Mouse (Mus musculus): Measurements from ENCODE around the gene Eprs.

Gene Eprs

GRCm38 (mm10) chr1:185363526-185364182, 810 bp downstream of the Eprs start:
- DNase-seq = peak; percentile 62

DNA sequence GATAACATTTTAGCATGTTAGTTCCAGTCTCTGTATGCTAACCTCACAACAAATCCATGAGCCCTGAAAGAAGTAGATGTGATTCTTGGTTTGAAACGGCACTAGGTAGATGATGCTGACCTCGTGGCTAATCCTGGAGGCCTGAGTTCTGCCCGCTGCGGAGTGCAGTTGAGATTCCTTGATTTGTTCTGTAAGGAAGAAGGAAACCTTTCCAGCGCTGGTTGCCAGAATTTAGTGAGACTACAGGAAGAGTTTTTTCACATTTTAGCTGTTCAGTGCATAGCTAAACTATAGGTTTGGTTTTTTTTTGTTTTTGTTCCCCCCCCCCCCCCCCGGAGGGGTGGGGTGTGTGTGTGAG, 1.3 kb downstream of the Eprs start:
- DNase-seq = no peak

DNA sequence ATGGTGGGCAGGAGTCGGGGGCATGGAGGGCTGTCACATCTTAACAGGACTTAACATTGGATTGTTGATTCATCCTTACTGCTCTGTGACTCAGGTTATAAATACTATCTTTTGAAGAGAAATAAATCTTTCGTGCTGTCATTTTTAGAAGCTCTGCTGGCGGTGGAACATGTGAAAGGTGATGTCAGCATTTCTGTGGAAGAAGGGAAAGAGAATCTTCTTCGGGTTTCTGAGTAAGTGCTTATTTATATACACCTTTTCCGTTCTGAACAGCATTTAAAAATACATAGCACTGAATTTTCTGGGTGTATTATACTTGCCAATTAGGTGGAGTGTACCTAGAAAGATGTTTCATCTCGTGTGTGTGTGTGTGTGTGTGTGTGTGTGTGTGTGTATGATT, 4.5 kb downstream of the Eprs start:
- DNase-seq = no peak

- no peak for DNase-seq
These were observed 7.1 kb downstream of the Eprs start for GRCm38 (mm10) chr1:185369979-185370378.

GRCm38 (mm10) chr1:185376390-185376789, 13.5 kb downstream of the Eprs start:
- DNase-seq = no peak

DNA sequence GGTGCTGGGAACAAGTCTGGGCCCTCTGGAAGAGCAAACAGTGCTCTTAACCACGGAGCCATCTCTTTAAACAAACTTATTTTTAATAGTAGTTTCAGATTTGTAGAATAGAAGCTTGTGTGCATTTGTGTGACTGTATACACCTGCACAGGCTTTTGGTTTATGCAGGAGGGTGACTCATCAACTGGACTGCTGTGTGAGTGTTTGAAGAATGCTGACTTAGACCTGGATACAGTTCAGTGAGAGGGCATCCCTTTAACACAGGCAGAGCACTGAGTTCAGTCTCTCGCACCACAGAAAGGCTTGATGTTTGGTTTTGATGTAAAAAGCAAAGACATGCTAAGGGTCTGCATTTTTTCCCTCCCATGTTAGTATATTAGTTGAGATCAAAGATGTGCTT, 14.6 kb downstream of the Eprs start:
- DNase-seq = no peak

DNA sequence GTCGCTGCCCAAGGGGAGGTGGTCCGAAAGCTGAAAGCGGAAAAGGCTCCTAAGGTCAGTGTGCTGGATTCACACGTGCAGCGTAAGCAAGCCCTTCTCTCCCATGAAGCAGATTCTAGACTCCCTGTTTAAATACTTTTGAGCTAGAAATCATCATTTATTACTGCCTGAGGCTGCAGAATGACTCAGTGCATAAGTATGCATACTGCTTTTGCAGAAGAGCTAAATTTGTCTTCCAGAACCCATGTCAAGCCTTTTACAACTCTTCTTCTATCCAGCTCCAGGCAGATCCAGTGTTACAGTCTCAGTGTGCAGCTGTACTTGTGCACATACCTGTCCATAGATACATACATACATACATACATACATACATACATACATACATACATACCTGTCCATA, 38.8 kb downstream of the Eprs start:
- DNase-seq = no peak

DNA sequence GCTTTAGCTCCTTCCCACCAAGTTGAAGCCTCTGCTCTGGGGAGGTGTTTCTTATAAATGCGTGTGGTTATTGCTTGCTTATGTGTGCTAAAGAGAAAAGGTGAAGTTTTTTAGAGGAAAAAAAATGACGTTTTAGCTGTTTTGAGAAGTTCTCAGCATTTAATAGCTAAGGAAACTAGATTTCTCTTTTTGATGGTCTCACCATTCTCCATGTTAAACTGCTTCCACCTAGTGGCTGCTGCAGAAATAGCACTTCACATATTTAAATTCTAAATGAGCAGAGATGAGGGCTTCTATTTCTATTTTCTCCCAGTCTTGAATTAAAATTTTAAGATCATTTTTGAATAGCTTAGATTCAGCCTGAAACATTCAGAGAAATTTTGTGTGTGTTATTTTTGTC, 41.2 kb downstream of the Eprs start:
- peak; percentile 57 for DNase-seq

DNA sequence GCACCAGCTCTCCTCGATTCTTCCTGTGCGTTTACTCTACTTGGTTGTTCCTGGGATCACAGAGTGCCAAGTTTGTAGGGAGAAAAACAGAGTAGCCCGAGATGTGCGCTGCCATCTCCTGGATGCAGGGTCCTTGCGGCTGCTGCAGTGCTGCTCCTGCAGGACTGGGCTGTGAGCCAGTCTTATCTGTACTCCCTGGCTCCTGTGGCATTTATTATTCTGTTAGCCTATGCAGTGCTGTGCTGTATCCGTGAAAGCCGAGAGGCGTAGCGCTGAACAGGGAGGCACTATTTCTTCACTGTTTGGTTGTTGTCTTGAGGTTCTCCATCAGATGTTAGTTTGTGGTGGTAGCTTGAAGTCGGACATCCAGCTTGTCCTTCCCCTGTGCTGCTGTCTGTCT, 43.1 kb downstream of the Eprs start:
- DNase-seq = no peak

DNA sequence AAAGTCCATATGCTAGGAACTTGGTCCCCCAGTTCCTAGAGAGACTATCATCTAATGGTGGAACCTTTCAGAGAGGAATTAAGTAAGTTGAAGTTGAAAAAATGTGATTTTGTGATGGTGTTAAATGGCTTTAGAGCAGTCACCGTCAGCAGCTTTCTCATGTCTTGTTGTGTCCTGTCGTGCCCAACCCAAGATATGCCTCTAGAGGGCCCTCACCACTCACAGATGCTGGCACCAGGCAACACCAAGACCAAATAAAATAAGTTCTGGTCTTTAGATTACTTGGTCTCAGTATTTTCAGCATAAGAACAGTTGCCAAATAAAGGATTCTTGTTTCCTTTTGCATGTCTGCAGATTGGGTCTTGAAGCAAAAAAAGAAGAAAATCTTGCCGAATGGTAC, 47.0 kb downstream of the Eprs start:
- DNase-seq = no peak

- no peak for DNase-seq
These were observed 55.2 kb downstream of the Eprs start for GRCm38 (mm10) chr1:185418011-185418410.

- no peak for DNase-seq
These were observed 57.0 kb downstream of the Eprs start for GRCm38 (mm10) chr1:185419805-185420204.

GRCm38 (mm10) chr1:185420776-185421175, 57.9 kb downstream of the Eprs start:
- no peak for DNase-seq

- no peak for DNase-seq
These were observed 63.7 kb downstream of the Eprs start for GRCm38 (mm10) chr1:185426583-185426982.

- no peak for DNase-seq
These were observed 67.6 kb downstream of the Eprs start for GRCm38 (mm10) chr1:185430488-185430887.

GRCm38 (mm10) chr1:185431245-185431997, 68.6 kb downstream of the Eprs start:
- no peak for DNase-seq

- no peak for DNase-seq
These were observed 69.1 kb downstream of the Eprs start for GRCm38 (mm10) chr1:185431998-185432317.

GRCm38 (mm10) chr1:185433112-185433511, 70.3 kb downstream of the Eprs start:
- DNase-seq = no peak

GRCm38 (mm10) chr1:185438841-185439580, 76.2 kb downstream of the Eprs start:
- DNase-seq = no peak

GRCm38 (mm10) chr1:185441703-185442472, 79.0 kb downstream of the Eprs start:
- no peak for DNase-seq

DNA sequence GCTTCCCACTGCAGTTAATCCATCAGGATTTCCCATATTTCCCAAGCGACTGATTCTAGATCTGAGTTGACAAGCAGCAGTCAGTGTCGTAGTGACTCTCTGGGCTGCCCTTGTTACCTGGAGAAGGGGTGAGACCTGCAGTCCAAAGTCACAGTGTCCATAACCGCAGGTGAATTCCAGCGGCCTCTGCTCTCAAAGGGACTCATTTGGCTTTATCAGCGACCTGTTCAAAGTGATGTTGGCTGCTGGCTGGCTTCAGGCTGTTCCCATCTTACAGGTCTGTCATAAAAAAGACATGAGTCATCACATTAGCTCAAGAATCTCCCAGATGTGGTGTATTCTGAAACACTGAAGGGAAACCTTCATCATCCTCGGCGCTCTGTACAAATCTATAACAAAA, 86.1 kb downstream of the Eprs start:
- DNase-seq = no peak

- no peak for DNase-seq
These were observed 86.9 kb downstream of the Eprs start for GRCm38 (mm10) chr1:185449727-185450126.

- no peak for DNase-seq
These were observed 88.2 kb downstream of the Eprs start for GRCm38 (mm10) chr1:185451077-185451476.
